Mouse (Mus musculus): Measurements from ENCODE around the gene Tmem185b. TPM values are rescaled to one million over a fixed set of nuclear protein-coding genes. Genes with fewer than 3 reads are reported as not detected.

Gene Tmem185b
- polyA plus RNA-seq, 1 experiment: 61.2 TPM

DNA sequence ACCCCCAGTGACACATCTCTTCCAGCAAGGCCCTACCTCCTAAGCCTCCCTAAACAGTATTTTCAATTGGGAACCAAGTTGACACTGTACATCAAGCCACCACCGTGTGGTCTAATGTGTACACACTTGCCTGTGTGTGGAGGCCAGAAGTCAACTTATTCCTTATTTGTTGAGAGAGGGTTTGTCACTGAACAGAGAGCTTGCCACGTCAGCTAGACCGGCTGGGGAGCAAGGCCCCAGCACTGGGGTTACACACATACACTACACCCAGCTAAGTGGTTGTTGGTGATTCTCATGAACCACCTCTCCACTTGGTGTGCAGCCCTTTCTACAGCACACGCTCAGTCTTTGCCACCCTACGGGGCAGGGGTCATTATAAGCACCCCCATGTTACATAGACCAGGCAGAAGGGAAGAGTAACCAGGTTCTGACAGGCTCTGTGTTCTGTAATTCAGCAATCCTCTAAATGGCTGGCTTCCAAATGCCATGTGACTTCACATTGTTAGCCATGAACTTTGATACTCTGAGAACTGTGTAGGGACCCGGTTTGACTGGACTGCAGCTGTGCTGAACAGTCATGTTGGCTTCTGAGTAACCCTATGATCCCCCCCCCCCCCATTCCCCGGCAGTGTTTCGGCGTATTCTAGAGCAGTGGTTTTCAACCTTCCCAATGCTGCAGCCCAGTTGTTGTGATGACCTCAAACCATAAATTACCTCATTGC, 15.0 kb downstream of the Tmem185b start:
- 91% methylated on average over 9 of the region's 9 CpGs for WGBS
- TF ChIP-seq CTCF (IDR thresholded peaks at IDR 0.05; ENCODE audit: borderline replicate concordance, control insufficient read depth, extremely low read depth, insufficient read depth, low read length, poor library complexity) (no peak), POLR2A (IDR thresholded peaks at IDR 0.05; ENCODE audit: control insufficient read depth, extremely low read depth, insufficient read depth, low read length, poor library complexity) (no peak)
- Histone ChIP-seq H3K4me1 (replicated peaks; ENCODE audit: control insufficient read depth, insufficient read depth, low read length) (no peaks in the 10 kb centered on the region), H3K4me3 (ENCODE audit: control insufficient read depth, insufficient read depth, low read length) (no peak overlapping the region), H3K36me3 (ENCODE audit: control insufficient read depth, insufficient read depth, low read length) (no peaks in the 10 kb centered on the region), H3K27ac (ENCODE audit: control insufficient read depth, insufficient read depth, low read length) (no peak overlapping the region), H3K27me3 (ENCODE audit: control insufficient read depth, insufficient read depth, low read length) (no peaks in the 10 kb centered on the region)
- no peak for DNase-seq

DNA sequence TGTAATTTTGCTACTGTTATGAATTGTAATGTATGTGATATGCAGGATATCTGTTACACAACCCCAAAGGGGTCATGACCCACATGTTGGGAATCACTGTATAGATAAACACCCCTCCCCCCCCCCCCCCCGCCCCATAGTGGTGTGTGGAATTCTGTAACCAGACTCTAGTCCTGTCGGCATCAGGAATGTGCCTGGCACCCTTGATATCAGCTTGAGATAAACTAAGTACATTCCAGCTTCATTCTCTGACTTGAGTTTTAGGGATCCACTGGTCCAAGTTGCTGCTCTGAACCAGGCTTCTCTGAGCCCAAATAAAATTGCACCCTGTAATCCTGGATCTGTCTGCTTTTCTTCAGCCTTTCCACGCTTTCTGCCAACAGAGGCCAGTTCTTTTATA, 15.6 kb downstream of the Tmem185b start:
- TF ChIP-seq CTCF (IDR thresholded peaks at IDR 0.05; ENCODE audit: borderline replicate concordance, control insufficient read depth, extremely low read depth, insufficient read depth, low read length, poor library complexity) (no peak), POLR2A (IDR thresholded peaks at IDR 0.05; ENCODE audit: control insufficient read depth, extremely low read depth, insufficient read depth, low read length, poor library complexity) (no peak)
- Histone ChIP-seq H3K27ac (ENCODE audit: control insufficient read depth, insufficient read depth, low read length) (no peak overlapping the region), H3K27me3 (ENCODE audit: control insufficient read depth, insufficient read depth, low read length) (no peaks in the 10 kb centered on the region), H3K4me1 (replicated peaks; ENCODE audit: control insufficient read depth, insufficient read depth, low read length) (no peaks in the 10 kb centered on the region), H3K4me3 (ENCODE audit: control insufficient read depth, insufficient read depth, low read length) (no peak overlapping the region), H3K36me3 (ENCODE audit: control insufficient read depth, insufficient read depth, low read length) (no peaks in the 10 kb centered on the region)
- DNase-seq: no peak
- 87% methylated on average over 3 of the region's 3 CpGs for WGBS

- no peaks in the 10 kb centered on the region for H3K4me1 ChIP-seq (replicated peaks; ENCODE audit: control insufficient read depth, insufficient read depth, low read length)
- WGBS: 98% methylated on average over 6 of the region's 6 CpGs
- no peak for TF ChIP-seq POLR2A (IDR thresholded peaks at IDR 0.05; ENCODE audit: control insufficient read depth, extremely low read depth, insufficient read depth, low read length, poor library complexity)
- TF ChIP-seq CTCF (IDR thresholded peaks at IDR 0.05; ENCODE audit: borderline replicate concordance, control insufficient read depth, extremely low read depth, insufficient read depth, low read length, poor library complexity): no peak
- no peaks in the 10 kb centered on the region for H3K36me3 ChIP-seq (ENCODE audit: control insufficient read depth, insufficient read depth, low read length)
- H3K27ac ChIP-seq (ENCODE audit: control insufficient read depth, insufficient read depth, low read length): no peak overlapping the region
- no peak overlapping the region for H3K4me3 ChIP-seq (ENCODE audit: control insufficient read depth, insufficient read depth, low read length)
- H3K27me3 ChIP-seq (ENCODE audit: control insufficient read depth, insufficient read depth, low read length): no peaks in the 10 kb centered on the region
- no peak for DNase-seq
These were observed 17.4 kb downstream of the Tmem185b start for GRCm38 (mm10) chr1:119543316-119543715.

DNA sequence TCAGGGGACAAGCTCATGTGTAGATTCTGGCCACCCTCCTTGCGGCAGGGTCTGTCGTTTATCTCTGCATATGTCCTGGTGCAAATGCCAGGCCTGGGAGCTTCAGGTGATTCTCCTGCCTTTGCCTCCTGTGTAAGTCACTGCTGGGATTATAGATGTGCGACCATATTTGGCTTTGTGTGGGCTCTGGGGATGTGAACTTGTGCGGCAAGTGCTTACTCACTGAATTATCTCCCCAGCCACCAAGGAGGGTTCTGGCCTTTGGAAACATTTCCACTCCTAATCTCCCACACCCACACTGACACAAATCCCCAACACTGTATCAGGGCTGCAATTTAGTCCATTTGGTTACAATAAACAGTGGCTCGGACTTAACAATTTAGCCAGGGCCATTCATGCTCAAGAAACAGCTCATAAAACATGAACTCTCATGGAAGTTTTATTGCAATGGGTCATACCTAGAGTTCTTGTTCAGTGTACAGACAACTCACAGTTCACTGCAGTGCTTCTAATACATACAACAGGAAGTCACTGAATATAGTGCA, 18.7 kb downstream of the Tmem185b start:
- no peaks in the 10 kb centered on the region for H3K27me3 ChIP-seq (ENCODE audit: control insufficient read depth, insufficient read depth, low read length)
- H3K36me3 ChIP-seq (ENCODE audit: control insufficient read depth, insufficient read depth, low read length): no peaks in the 10 kb centered on the region
- TF ChIP-seq POLR2A (IDR thresholded peaks at IDR 0.05; ENCODE audit: control insufficient read depth, extremely low read depth, insufficient read depth, low read length, poor library complexity): no peak
- TF ChIP-seq CTCF (IDR thresholded peaks at IDR 0.05; ENCODE audit: borderline replicate concordance, control insufficient read depth, extremely low read depth, insufficient read depth, low read length, poor library complexity): no peak
- 98% methylated on average over 5 of the region's 5 CpGs for WGBS
- no peaks in the 10 kb centered on the region for H3K4me1 ChIP-seq (replicated peaks; ENCODE audit: control insufficient read depth, insufficient read depth, low read length)
- H3K4me3 ChIP-seq (ENCODE audit: control insufficient read depth, insufficient read depth, low read length): no peak overlapping the region
- no peak for DNase-seq
- H3K27ac ChIP-seq (ENCODE audit: control insufficient read depth, insufficient read depth, low read length): no peak overlapping the region

GRCm38 (mm10) chr1:119545164-119545563, 19.2 kb downstream of the Tmem185b start:
- H3K27me3 ChIP-seq (ENCODE audit: control insufficient read depth, insufficient read depth, low read length): no peaks in the 10 kb centered on the region
- 87% methylated on average over 2 of the region's 2 CpGs for WGBS
- no peak overlapping the region for H3K4me3 ChIP-seq (ENCODE audit: control insufficient read depth, insufficient read depth, low read length)
- no peak for TF ChIP-seq POLR2A (IDR thresholded peaks at IDR 0.05; ENCODE audit: control insufficient read depth, extremely low read depth, insufficient read depth, low read length, poor library complexity)
- no peak for TF ChIP-seq CTCF (IDR thresholded peaks at IDR 0.05; ENCODE audit: borderline replicate concordance, control insufficient read depth, extremely low read depth, insufficient read depth, low read length, poor library complexity)
- DNase-seq: no peak
- no peak overlapping the region for H3K27ac ChIP-seq (ENCODE audit: control insufficient read depth, insufficient read depth, low read length)
- no peaks in the 10 kb centered on the region for H3K36me3 ChIP-seq (ENCODE audit: control insufficient read depth, insufficient read depth, low read length)
- H3K4me1 ChIP-seq (replicated peaks; ENCODE audit: control insufficient read depth, insufficient read depth, low read length): no peaks in the 10 kb centered on the region

- no peak for TF ChIP-seq POLR2A (IDR thresholded peaks at IDR 0.05; ENCODE audit: control insufficient read depth, extremely low read depth, insufficient read depth, low read length, poor library complexity)
- TF ChIP-seq CTCF (IDR thresholded peaks at IDR 0.05; ENCODE audit: borderline replicate concordance, control insufficient read depth, extremely low read depth, insufficient read depth, low read length, poor library complexity): no peak
- Histone ChIP-seq H3K36me3 (ENCODE audit: control insufficient read depth, insufficient read depth, low read length) (no peaks in the 10 kb centered on the region), H3K27me3 (ENCODE audit: control insufficient read depth, insufficient read depth, low read length) (no peaks in the 10 kb centered on the region), H3K27ac (ENCODE audit: control insufficient read depth, insufficient read depth, low read length) (no peak overlapping the region), H3K4me1 (replicated peaks; ENCODE audit: control insufficient read depth, insufficient read depth, low read length) (no peaks in the 10 kb centered on the region), H3K4me3 (ENCODE audit: control insufficient read depth, insufficient read depth, low read length) (no peak overlapping the region)
- 96% methylated on average over 4 of the region's 4 CpGs for WGBS
- no peak for DNase-seq
These were observed 19.7 kb downstream of the Tmem185b start for GRCm38 (mm10) chr1:119545671-119546070.

Data from thymus, adult 2 months (tissue).